Mouse (Mus musculus): ENCODE measurements around the gene Slc8a1.

- TF ChIP-seq CTCF (IDR thresholded peaks at IDR 0.05) (no peak), EP300 (IDR thresholded peaks at IDR 0.05) (no peak)
These were observed 337.8 kb downstream of the Slc8a1 start for GRCm38 (mm10) chr17:81400377-81400776.

Data from lung, postnatal 0 days (tissue).